Mouse (Mus musculus): ENCODE results near the gene Slc1a4.

Slc1a4 gene

GRCm38 (mm10) chr11:20253088-20253487, 79.4 kb downstream of the Slc1a4 start:
- no peak for DNase-seq (ENCODE audit: extremely low read depth, low read depth)

All from MEL-GATA-1-ER (cell line).